Mouse (Mus musculus): ENCODE measurements around the gene St3gal3. TPM values are rescaled to one million over a fixed set of nuclear protein-coding genes. Genes with fewer than 3 reads are reported as not detected.

Gene St3gal3
- polyA plus RNA-seq, 1 experiment from 2014 or later: 5.1 TPM

- H3K9ac ChIP-seq (replicated peaks): no peak overlapping the region
- no peak overlapping the region for H3K27ac ChIP-seq (ENCODE audit: low read depth)
- no peaks in the 10 kb centered on the region for H3K9me3 ChIP-seq (ENCODE audit: low read length)
- ATAC-seq: no peak
- H3K4me2 ChIP-seq (ENCODE audit: low read depth, low read length): no peak overlapping the region
- no peak overlapping the region for H3K4me3 ChIP-seq (ENCODE audit: low read depth, low read length)
- no peaks in the 10 kb centered on the region for H3K27me3 ChIP-seq (ENCODE audit: insufficient read depth, low read length)
- TF ChIP-seq CTCF (IDR thresholded peaks at IDR 0.05; ENCODE audit: low read depth) (no peak), EP300 (IDR thresholded peaks at IDR 0.05; ENCODE audit: low read depth) (no peak)
- 86% methylated on average over 8 of the region's 8 CpGs for WGBS (ENCODE audit: insufficient replicate concordance)
- no peaks in the 10 kb centered on the region for H3K4me1 ChIP-seq (ENCODE audit: insufficient read depth)
- no peaks in the 10 kb centered on the region for H3K36me3 ChIP-seq (replicated peaks; ENCODE audit: insufficient read depth, low read length)
- no peak for DNase-seq
These were observed 115.1 kb downstream of the St3gal3 start for GRCm38 (mm10) chr4:118019640-118020039.

- no peak for ATAC-seq
- no peak for TF ChIP-seq EP300 (IDR thresholded peaks at IDR 0.05; ENCODE audit: low read depth)
- no peak for TF ChIP-seq CTCF (IDR thresholded peaks at IDR 0.05; ENCODE audit: low read depth)
- WGBS (ENCODE audit: insufficient replicate concordance): 74% methylated on average over 5 of the region's 5 CpGs
- DNase-seq: no peak
- Histone ChIP-seq H3K27ac (ENCODE audit: low read depth) (no peak overlapping the region), H3K4me1 (ENCODE audit: insufficient read depth) (no peaks in the 10 kb centered on the region), H3K9me3 (ENCODE audit: low read length) (no peaks in the 10 kb centered on the region), H3K27me3 (ENCODE audit: insufficient read depth, low read length) (no peaks in the 10 kb centered on the region), H3K36me3 (replicated peaks; ENCODE audit: insufficient read depth, low read length) (no peaks in the 10 kb centered on the region), H3K4me3 (ENCODE audit: low read depth, low read length) (no peak overlapping the region), H3K4me2 (ENCODE audit: low read depth, low read length) (no peak overlapping the region), H3K9ac (replicated peaks) (no peak overlapping the region)
These were observed 115.5 kb downstream of the St3gal3 start for GRCm38 (mm10) chr4:118019218-118019617.

GRCm38 (mm10) chr4:118017021-118017805 is 117.5 kb downstream of the St3gal3 start:
- no peak overlapping the region for H3K4me2 ChIP-seq (ENCODE audit: low read depth, low read length)
- no peak overlapping the region for H3K27ac ChIP-seq (ENCODE audit: low read depth)
- no peak overlapping the region for H3K4me3 ChIP-seq (ENCODE audit: low read depth, low read length)
- H3K36me3 ChIP-seq (replicated peaks; ENCODE audit: insufficient read depth, low read length): no peaks in the 10 kb centered on the region
- ATAC-seq (no peak), DNase-seq (no peak)
- TF ChIP-seq EP300 (IDR thresholded peaks at IDR 0.05; ENCODE audit: low read depth): no peak
- TF ChIP-seq CTCF (IDR thresholded peaks at IDR 0.05; ENCODE audit: low read depth): no peak
- no peaks in the 10 kb centered on the region for H3K27me3 ChIP-seq (ENCODE audit: insufficient read depth, low read length)
- no peaks in the 10 kb centered on the region for H3K4me1 ChIP-seq (ENCODE audit: insufficient read depth)
- no peaks in the 10 kb centered on the region for H3K9me3 ChIP-seq (ENCODE audit: low read length)
- WGBS (ENCODE audit: insufficient replicate concordance): 89% methylated on average over 16 of the region's 16 CpGs
- no peak overlapping the region for H3K9ac ChIP-seq (replicated peaks)

GRCm38 (mm10) chr4:118016323-118016911 is 118.3 kb downstream of the St3gal3 start:
- H3K9ac ChIP-seq (replicated peaks): no peak overlapping the region
- no peak overlapping the region for H3K4me3 ChIP-seq (ENCODE audit: low read depth, low read length)
- H3K36me3 ChIP-seq (replicated peaks; ENCODE audit: insufficient read depth, low read length): no peaks in the 10 kb centered on the region
- H3K4me1 ChIP-seq (ENCODE audit: insufficient read depth): no peaks in the 10 kb centered on the region
- H3K4me2 ChIP-seq (ENCODE audit: low read depth, low read length): no peak overlapping the region
- no peaks in the 10 kb centered on the region for H3K27me3 ChIP-seq (ENCODE audit: insufficient read depth, low read length)
- ATAC-seq (no peak), DNase-seq (no peak)
- 81% methylated on average over 10 of the region's 10 CpGs for WGBS (ENCODE audit: insufficient replicate concordance)
- TF ChIP-seq EP300 (IDR thresholded peaks at IDR 0.05; ENCODE audit: low read depth): no peak
- TF ChIP-seq CTCF (IDR thresholded peaks at IDR 0.05; ENCODE audit: low read depth): no peak
- H3K9me3 ChIP-seq (ENCODE audit: low read length): no peaks in the 10 kb centered on the region
- H3K27ac ChIP-seq (ENCODE audit: low read depth): no peak overlapping the region

- TF ChIP-seq EP300 (IDR thresholded peaks at IDR 0.05; ENCODE audit: low read depth) (no peak), CTCF (IDR thresholded peaks at IDR 0.05; ENCODE audit: low read depth) (no peak)
- Histone ChIP-seq H3K36me3 (replicated peaks; ENCODE audit: insufficient read depth, low read length) (no peaks in the 10 kb centered on the region), H3K27ac (ENCODE audit: low read depth) (no peak overlapping the region), H3K4me2 (ENCODE audit: low read depth, low read length) (no peak overlapping the region), H3K9me3 (ENCODE audit: low read length) (no peaks in the 10 kb centered on the region), H3K4me3 (ENCODE audit: low read depth, low read length) (no peak overlapping the region), H3K27me3 (ENCODE audit: insufficient read depth, low read length) (no peaks in the 10 kb centered on the region), H3K9ac (replicated peaks) (no peak overlapping the region), H3K4me1 (ENCODE audit: insufficient read depth) (no peaks in the 10 kb centered on the region)
- peak; percentile 68 for DNase-seq
- 63% methylated on average over 6 of the region's 6 CpGs for WGBS (ENCODE audit: insufficient replicate concordance)
- peak; percentile 99 for ATAC-seq
These were observed 119.1 kb downstream of the St3gal3 start for GRCm38 (mm10) chr4:118015636-118016035.

- Histone ChIP-seq H3K27ac (ENCODE audit: low read depth) (no peak overlapping the region), H3K4me1 (ENCODE audit: insufficient read depth) (no peaks in the 10 kb centered on the region), H3K4me2 (ENCODE audit: low read depth, low read length) (no peak overlapping the region), H3K27me3 (ENCODE audit: insufficient read depth, low read length) (no peaks in the 10 kb centered on the region), H3K4me3 (ENCODE audit: low read depth, low read length) (no peak overlapping the region), H3K9ac (replicated peaks) (no peak overlapping the region), H3K36me3 (replicated peaks; ENCODE audit: insufficient read depth, low read length) (no peaks in the 10 kb centered on the region), H3K9me3 (ENCODE audit: low read length) (no peaks in the 10 kb centered on the region)
- DNase-seq: no peak
- WGBS (ENCODE audit: insufficient replicate concordance): 89% methylated on average over 11 of the region's 11 CpGs
- TF ChIP-seq CTCF (IDR thresholded peaks at IDR 0.05; ENCODE audit: low read depth): no peak
- no peak for TF ChIP-seq EP300 (IDR thresholded peaks at IDR 0.05; ENCODE audit: low read depth)
- ATAC-seq: no peak
These were observed 119.6 kb downstream of the St3gal3 start for GRCm38 (mm10) chr4:118015126-118015525.
